Mouse (Mus musculus) embryonic facial prominence, embryonic 14.5 days (tissue): ENCODE data around the gene Spats2l. TPM values are rescaled to one million over a fixed set of nuclear protein-coding genes. Genes with fewer than 3 reads are reported as not detected.
A peak's percentile ranks its signal among the peaks of the same experiment; 100 is the strongest.

ENCODE experiments used
- ATAC-seq: fragments of 200-750 bp; cut with Nextera tagmentation; 2 replicates; pipeline ENCODE4 v1.8.0; 2017; ENCODE audit warnings: low read depth, moderate number of reproducible peaks, moderate TSS enrichment
- DNase-seq: peaks from one replicate; pipeline ENCODE4 v3.0.0-alpha.2; 2015; ENCODE audit warnings: low spot score
- H3K27ac ChIP-seq: fragments of 300-500 bp; sonication (generic); replicated peaks from 2 replicates; pipeline ENCODE4 v1.5.1; 2014; ENCODE audit warnings: low read depth, mild to moderate bottlenecking, low read length, moderate library complexity
- H3K27me3 ChIP-seq: fragments of 300-500 bp; sonication (generic); replicated peaks from 2 replicates; pipeline ENCODE4 v1.6.1; 2014; ENCODE audit warnings: low read length; ENCODE audit not compliant: control insufficient read depth, insufficient read depth
- H3K36me3 ChIP-seq: fragments of 300-500 bp; sonication (generic); 2 replicates; pipeline ENCODE4 v1.6.1; 2014; ENCODE audit warnings: low read length, mixed read lengths; ENCODE audit not compliant: control insufficient read depth, insufficient read depth
- H3K4me1 ChIP-seq: fragments of 300-500 bp; sonication (generic); 2 replicates; pipeline ENCODE4 v1.6.1; 2014; ENCODE audit warnings: antibody characterized with exemption, low read length; ENCODE audit not compliant: control insufficient read depth, insufficient read depth
- H3K4me2 ChIP-seq: fragments of 300-500 bp; sonication (generic); 2 replicates; pipeline ENCODE4 v1.6.1; 2014; ENCODE audit warnings: low read depth, mild to moderate bottlenecking, low read length, moderate library complexity, mixed read lengths
- H3K4me3 ChIP-seq: fragments of 300-500 bp; sonication (generic); 2 replicates; pipeline ENCODE4 v1.5.1; 2014; ENCODE audit warnings: low read depth, mild to moderate bottlenecking, low read length
- H3K9ac ChIP-seq: fragments of 300-500 bp; sonication (generic); 2 replicates; pipeline ENCODE4 v1.6.1; 2014; ENCODE audit warnings: low read depth, mild to moderate bottlenecking, low read length, moderate library complexity, mixed read lengths
- H3K9me3 ChIP-seq: fragments of 300-500 bp; sonication (generic); 2 replicates; pipeline ENCODE4 v1.6.1; 2016; ENCODE audit warnings: low read length; ENCODE audit not compliant: control insufficient read depth
- WGBS: fragments of 180-500 bp; shearing (Covaris S2); extraction: QIAGEN DNeasy Blood & Tissue Kit; methylation state at CpG from one replicate; pipeline ENCODE4 v1.1.7; 2014; 5-methylcytosine and 5-hydroxymethylcytosine counted together
- polyA plus RNA-seq: library from polyadenylated mRNA; unstranded; fragments of >200 nt; fragmentation: Nextera tagmentation; extraction: Ambion mirVana; gene quantifications from 2 replicates; pipeline ENCODE4 v1.2.1, GENCODE M21; 2014

Spats2l gene
- 160 and 181 TPM in 2 replicates for polyA plus RNA-seq

- peak within 1 kb of the TSS; percentile 81 for H3K4me2 ChIP-seq
- H3K4me1 ChIP-seq = peaks cover 7% of the 10 kb centered on the region; the same call in 1 of the 2 replicates
- H3K9me3 ChIP-seq = no peaks in the 10 kb centered on the region
- H3K27ac ChIP-seq = peak within 1 kb of the TSS; percentile 96
- peak within 1 kb of the TSS; percentile 90 for H3K9ac ChIP-seq
- no peaks in the 10 kb centered on the region for H3K36me3 ChIP-seq
- WGBS = under 1% methylated on average over 22 of the region's 22 CpGs
- DNase-seq (peak; percentile 85), ATAC-seq (peak; percentile 54)
- peak within 1 kb of the TSS; percentile 70 for H3K4me3 ChIP-seq
- no peaks in the 10 kb centered on the region for H3K27me3 ChIP-seq
Observed at GRCm38 (mm10) chr1:57774001-57774667, at the start of gene Spats2l. TSS of gene Spats2l (plus strand) at chr1:57774162.

- Histone ChIP-seq H3K27me3 (no peaks in the 10 kb centered on the region), H3K9ac (no peak overlapping the region), H3K4me3 (no peak overlapping the region), H3K4me1 (no peaks in the 10 kb centered on the region), H3K4me2 (no peak overlapping the region), H3K27ac (no peak overlapping the region), H3K9me3 (no peaks in the 10 kb centered on the region), H3K36me3 (no peaks in the 10 kb centered on the region)
- no peak for ATAC-seq
- DNase-seq = no peak
- WGBS = 94% methylated on average over 5 of the region's 5 CpGs
Observed at GRCm38 (mm10) chr1:57725268-57725667, 48.7 kb upstream of the Spats2l start.

GRCm38 (mm10) chr1:57735877-57736276 is 38.1 kb upstream of the Spats2l start:
- Histone ChIP-seq H3K36me3 (no peaks in the 10 kb centered on the region), H3K9ac (no peak overlapping the region), H3K9me3 (no peaks in the 10 kb centered on the region), H3K4me1 (no peaks in the 10 kb centered on the region), H3K27ac (no peak overlapping the region), H3K27me3 (no peaks in the 10 kb centered on the region), H3K4me2 (no peak overlapping the region), H3K4me3 (no peak overlapping the region)
- 47% methylated on average over 4 of the region's 4 CpGs for WGBS
- ATAC-seq (no peak), DNase-seq (no peak)

- Histone ChIP-seq H3K36me3 (no peaks in the 10 kb centered on the region), H3K4me1 (peaks cover 10% of the 10 kb centered on the region), H3K4me2 (no peak overlapping the region), H3K27ac (no peak overlapping the region), H3K9me3 (no peaks in the 10 kb centered on the region), H3K9ac (no peak overlapping the region), H3K27me3 (no peaks in the 10 kb centered on the region), H3K4me3 (no peak overlapping the region)
- 79% methylated on average over 8 of the region's 8 CpGs for WGBS
- peak; percentile 59 for DNase-seq
- ATAC-seq = no peak
Observed at GRCm38 (mm10) chr1:57741740-57742139, 32.2 kb upstream of the Spats2l start.

- Histone ChIP-seq H3K4me1 (peaks cover 10% of the 10 kb centered on the region), H3K27ac (no peak overlapping the region), H3K4me3 (no peak overlapping the region), H3K27me3 (no peaks in the 10 kb centered on the region), H3K4me2 (no peak overlapping the region), H3K36me3 (no peaks in the 10 kb centered on the region), H3K9me3 (no peaks in the 10 kb centered on the region), H3K9ac (no peak overlapping the region)
- DNase-seq (no peak), ATAC-seq (no peak)
- 86% methylated on average over 2 of the region's 2 CpGs for WGBS
Observed at GRCm38 (mm10) chr1:57742266-57742665, 31.7 kb upstream of the Spats2l start.

- no peak overlapping the region for H3K9ac ChIP-seq
- no peak for ATAC-seq
- peak; percentile 68 for DNase-seq
- H3K4me3 ChIP-seq = no peak overlapping the region
- 50% methylated on average over 3 of the region's 3 CpGs for WGBS
- no peaks in the 10 kb centered on the region for H3K4me1 ChIP-seq
- no peak overlapping the region for H3K27ac ChIP-seq
- H3K36me3 ChIP-seq = no peaks in the 10 kb centered on the region
- no peaks in the 10 kb centered on the region for H3K9me3 ChIP-seq
- no peaks in the 10 kb centered on the region for H3K27me3 ChIP-seq
- H3K4me2 ChIP-seq = no peak overlapping the region
Observed at GRCm38 (mm10) chr1:57751781-57752180, 22.2 kb upstream of the Spats2l start.

GRCm38 (mm10) chr1:57766396-57766795 is 7.6 kb upstream of the Spats2l start:
- Histone ChIP-seq H3K27me3 (no peaks in the 10 kb centered on the region), H3K27ac (no peak overlapping the region), H3K9ac (no peak overlapping the region), H3K4me2 (no peak overlapping the region), H3K9me3 (no peaks in the 10 kb centered on the region), H3K4me3 (no peak overlapping the region), H3K4me1 (no peaks in the 10 kb centered on the region), H3K36me3 (no peaks in the 10 kb centered on the region)
- ATAC-seq = no peak
- 81% methylated on average over 7 of the region's 7 CpGs for WGBS
- no peak for DNase-seq

GRCm38 (mm10) chr1:57773326-57773725 is 636 bp upstream of the Spats2l start:
- no peak overlapping the region for H3K9ac ChIP-seq
- H3K4me2 ChIP-seq = peak overlapping the region; percentile 81; the same call in 1 of the 2 replicates
- peaks cover 4% of the 10 kb centered on the region; the same call in 1 of the 2 replicates for H3K4me1 ChIP-seq
- H3K9me3 ChIP-seq = no peaks in the 10 kb centered on the region
- no peaks in the 10 kb centered on the region for H3K27me3 ChIP-seq
- ATAC-seq (no peak), DNase-seq (no peak)
- no peak overlapping the region; the same call in 1 of the 2 replicates for H3K4me3 ChIP-seq
- no peak overlapping the region for H3K27ac ChIP-seq
- WGBS = 82% methylated on average over 5 of the region's 5 CpGs
- H3K36me3 ChIP-seq = no peaks in the 10 kb centered on the region
